Mouse (Mus musculus): ENCODE data around the gene P2ry13. TPM values are rescaled to one million over a fixed set of nuclear protein-coding genes. Genes with fewer than 3 reads are reported as not detected.

Gene P2ry13
- polyA plus RNA-seq, 1 experiment from 2014 or later, result 2.2 TPM

DNA sequence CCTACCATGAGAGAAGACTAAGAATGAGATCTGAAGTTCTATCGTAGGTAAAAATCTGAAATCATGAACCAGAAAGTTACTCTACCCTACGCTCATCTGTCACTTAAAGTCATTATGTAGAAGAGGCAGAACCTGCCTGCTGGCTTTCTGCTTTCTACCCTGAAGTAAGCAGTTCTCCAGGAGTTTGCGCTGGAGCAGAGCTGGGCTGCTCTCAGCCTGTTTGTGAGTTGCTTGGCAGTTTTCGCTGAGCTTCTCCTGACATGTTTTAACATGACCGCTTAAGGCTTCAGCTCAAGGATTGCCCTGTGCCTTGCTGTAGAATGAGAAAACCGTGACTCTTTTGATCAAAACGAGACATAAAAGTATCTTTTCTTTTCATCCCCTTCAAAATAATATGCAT is 16.6 kb downstream of the P2ry13 start:
- no peaks in the 10 kb centered on the region for H3K36me3 ChIP-seq
- H3K4me2 ChIP-seq, result no peak overlapping the region
- DNase-seq (no peak), ATAC-seq (ENCODE audit: low read depth) (no peak)
- H3K27me3 ChIP-seq, result no peaks in the 10 kb centered on the region
- no peak overlapping the region for H3K27ac ChIP-seq
- 72% methylated on average over 7 of the region's 7 CpGs for WGBS (ENCODE audit: insufficient replicate concordance)
- no peaks in the 10 kb centered on the region for H3K9me3 ChIP-seq (replicated peaks)
- no peak overlapping the region for H3K9ac ChIP-seq
- H3K4me1 ChIP-seq (replicated peaks), result no peaks in the 10 kb centered on the region
- H3K4me3 ChIP-seq (replicated peaks), result no peak overlapping the region

- Histone ChIP-seq H3K4me1 (replicated peaks) (no peaks in the 10 kb centered on the region), H3K27ac (no peak overlapping the region), H3K27me3 (no peaks in the 10 kb centered on the region; the same call in 1 of the 2 replicates), H3K9me3 (replicated peaks) (no peaks in the 10 kb centered on the region), H3K4me3 (replicated peaks) (no peak overlapping the region), H3K36me3 (no peaks in the 10 kb centered on the region), H3K4me2 (no peak overlapping the region), H3K9ac (no peak overlapping the region)
- DNase-seq, result no peak
- no peak for ATAC-seq (ENCODE audit: low read depth)
- 85% methylated on average over 6 of the region's 6 CpGs for WGBS (ENCODE audit: insufficient replicate concordance)
Measured at GRCm38 (mm10) chr3:59191674-59192073, 19.0 kb downstream of the P2ry13 start.

- no peak overlapping the region for H3K27ac ChIP-seq
- no peaks in the 10 kb centered on the region for H3K36me3 ChIP-seq
- no peak overlapping the region for H3K9ac ChIP-seq
- H3K4me1 ChIP-seq (replicated peaks), result no peaks in the 10 kb centered on the region
- WGBS (ENCODE audit: insufficient replicate concordance), result 56% methylated on average over 4 of the region's 4 CpGs
- ATAC-seq (ENCODE audit: low read depth) (no peak), DNase-seq (no peak)
- H3K9me3 ChIP-seq (replicated peaks), result no peaks in the 10 kb centered on the region
- no peak overlapping the region for H3K4me3 ChIP-seq (replicated peaks)
- H3K4me2 ChIP-seq, result no peak overlapping the region
- H3K27me3 ChIP-seq, result no peaks in the 10 kb centered on the region; the same call in 1 of the 2 replicates
Measured at GRCm38 (mm10) chr3:59187336-59187735, 23.3 kb downstream of the P2ry13 start.

DNA sequence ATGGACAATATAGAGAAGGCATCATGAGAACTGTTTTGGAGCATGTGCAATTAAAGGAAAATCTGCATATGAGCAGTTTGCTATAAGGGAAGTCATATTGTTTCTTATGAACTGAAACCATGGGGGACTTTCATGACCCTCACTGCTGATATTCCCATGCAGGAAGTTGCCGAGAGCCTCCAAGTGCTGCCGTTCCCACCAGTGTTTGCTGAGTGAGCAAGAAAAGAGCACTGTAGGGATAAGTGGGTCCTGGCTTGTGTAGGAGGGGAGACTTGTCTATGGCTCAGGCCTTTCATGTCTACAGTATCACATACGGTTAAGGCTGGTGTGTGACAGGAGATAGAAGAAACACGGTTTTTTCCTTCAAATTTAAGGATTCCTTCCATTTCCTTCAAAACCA is 25.0 kb downstream of the P2ry13 start:
- Histone ChIP-seq H3K4me3 (replicated peaks) (no peak overlapping the region), H3K9me3 (replicated peaks) (no peaks in the 10 kb centered on the region), H3K4me1 (replicated peaks) (no peaks in the 10 kb centered on the region), H3K9ac (no peak overlapping the region), H3K27me3 (no peaks in the 10 kb centered on the region; the same call in 1 of the 2 replicates), H3K36me3 (no peaks in the 10 kb centered on the region), H3K4me2 (no peak overlapping the region), H3K27ac (no peak overlapping the region)
- ATAC-seq (ENCODE audit: low read depth), result no peak
- DNase-seq, result no peak
- 74% methylated on average over 4 of the region's 4 CpGs for WGBS (ENCODE audit: insufficient replicate concordance)

DNA sequence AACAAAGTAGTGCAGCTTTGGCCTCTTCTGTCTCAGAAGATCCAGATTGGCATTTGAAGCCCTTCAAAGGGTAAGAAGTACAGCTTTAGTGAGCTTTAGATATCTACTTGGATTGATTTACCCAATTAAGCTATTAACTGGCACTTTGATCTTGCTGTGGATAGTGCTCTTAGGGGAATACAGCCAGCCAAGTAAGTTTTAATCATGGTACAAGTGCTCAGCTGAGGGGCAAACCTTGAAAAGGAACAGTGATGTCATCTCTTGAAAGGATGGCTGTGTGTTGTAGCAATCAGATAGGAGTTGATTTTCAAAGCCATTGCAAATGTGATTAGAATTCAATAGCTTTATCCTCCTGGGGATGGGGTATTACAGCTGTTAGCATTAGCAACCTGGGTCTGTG is 28.6 kb downstream of the P2ry13 start:
- no peaks in the 10 kb centered on the region for H3K9me3 ChIP-seq (replicated peaks)
- no peaks in the 10 kb centered on the region for H3K36me3 ChIP-seq
- H3K4me1 ChIP-seq (replicated peaks), result no peaks in the 10 kb centered on the region
- H3K4me2 ChIP-seq, result no peak overlapping the region
- H3K27me3 ChIP-seq, result no peaks in the 10 kb centered on the region; the same call in 1 of the 2 replicates
- no peak for ATAC-seq (ENCODE audit: low read depth)
- H3K9ac ChIP-seq, result no peak overlapping the region
- no peak overlapping the region for H3K4me3 ChIP-seq (replicated peaks)
- no peak for DNase-seq
- no peak overlapping the region for H3K27ac ChIP-seq

GRCm38 (mm10) chr3:59181134-59181533 is 29.5 kb downstream of the P2ry13 start:
- H3K4me1 ChIP-seq (replicated peaks), result no peaks in the 10 kb centered on the region
- no peak overlapping the region for H3K27ac ChIP-seq
- no peaks in the 10 kb centered on the region for H3K27me3 ChIP-seq
- H3K9me3 ChIP-seq (replicated peaks), result no peaks in the 10 kb centered on the region
- H3K9ac ChIP-seq, result no peak overlapping the region
- no peaks in the 10 kb centered on the region for H3K36me3 ChIP-seq
- H3K4me2 ChIP-seq, result no peak overlapping the region
- DNase-seq, result no peak
- WGBS (ENCODE audit: insufficient replicate concordance), result 57% methylated on average over 5 of the region's 5 CpGs
- H3K4me3 ChIP-seq (replicated peaks), result no peak overlapping the region
- ATAC-seq (ENCODE audit: low read depth), result no peak

DNA sequence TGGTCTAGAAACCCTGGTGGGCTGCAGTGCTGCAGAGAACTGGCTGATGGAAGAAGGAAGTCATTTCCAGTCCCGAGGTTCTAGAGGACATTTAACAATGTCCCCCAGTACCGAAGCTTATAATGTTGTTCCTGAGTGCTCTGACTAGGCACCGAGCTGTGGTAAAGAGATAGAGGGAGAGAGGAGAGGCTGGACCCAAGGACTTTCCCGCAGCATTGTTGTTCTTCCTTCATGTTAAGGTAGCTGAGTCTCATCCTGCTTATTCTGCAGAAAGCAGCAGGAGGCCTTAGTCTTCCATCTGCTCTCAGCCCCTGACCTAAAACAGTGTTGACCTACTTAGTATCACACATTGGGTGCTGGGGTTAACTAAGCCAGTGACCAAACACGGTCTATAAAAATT is 33.8 kb downstream of the P2ry13 start:
- ATAC-seq (ENCODE audit: low read depth) (no peak), DNase-seq (no peak)
- no peaks in the 10 kb centered on the region for H3K9me3 ChIP-seq (replicated peaks)
- no peaks in the 10 kb centered on the region for H3K27me3 ChIP-seq
- H3K4me2 ChIP-seq, result no peak overlapping the region
- no peak overlapping the region for H3K4me3 ChIP-seq (replicated peaks)
- no peak overlapping the region for H3K9ac ChIP-seq
- H3K4me1 ChIP-seq (replicated peaks), result no peaks in the 10 kb centered on the region
- 53% methylated on average over 5 of the region's 5 CpGs for WGBS (ENCODE audit: insufficient replicate concordance)
- no peaks in the 10 kb centered on the region for H3K36me3 ChIP-seq
- H3K27ac ChIP-seq, result no peak overlapping the region

GRCm38 (mm10) chr3:59175234-59175633 is 35.4 kb downstream of the P2ry13 start:
- no peaks in the 10 kb centered on the region for H3K9me3 ChIP-seq (replicated peaks)
- WGBS (ENCODE audit: insufficient replicate concordance), result 29% methylated on average over 5 of the region's 5 CpGs
- H3K27me3 ChIP-seq, result no peaks in the 10 kb centered on the region
- 0 out of 2 replicates have a peak, but pooled peaks cover under 1% of the 10 kb centered on the region for H3K4me1 ChIP-seq (replicated peaks)
- no peak overlapping the region for H3K9ac ChIP-seq
- H3K4me2 ChIP-seq, result no peak overlapping the region
- no peak overlapping the region for H3K27ac ChIP-seq
- ATAC-seq (ENCODE audit: low read depth) (no peak), DNase-seq (no peak)
- H3K4me3 ChIP-seq (replicated peaks), result no peak overlapping the region
- no peaks in the 10 kb centered on the region for H3K36me3 ChIP-seq

- WGBS (ENCODE audit: insufficient replicate concordance), result 36% methylated on average over 6 of the region's 6 CpGs
- no peak for ATAC-seq (ENCODE audit: low read depth)
- Histone ChIP-seq H3K27me3 (no peaks in the 10 kb centered on the region), H3K27ac (no peak overlapping the region), H3K4me3 (replicated peaks) (no peak overlapping the region), H3K4me1 (replicated peaks) (0 out of 2 replicates have a peak, but pooled peaks cover 5% of the 10 kb centered on the region), H3K9me3 (replicated peaks) (no peaks in the 10 kb centered on the region), H3K36me3 (no peaks in the 10 kb centered on the region), H3K4me2 (no peak overlapping the region), H3K9ac (no peak overlapping the region)
- no peak for DNase-seq
Measured at GRCm38 (mm10) chr3:59174426-59175154, 36.1 kb downstream of the P2ry13 start.

- DNase-seq (no peak), ATAC-seq (ENCODE audit: low read depth) (no peak)
- Histone ChIP-seq H3K9me3 (replicated peaks) (no peaks in the 10 kb centered on the region), H3K27me3 (no peaks in the 10 kb centered on the region), H3K36me3 (no peaks in the 10 kb centered on the region), H3K4me1 (replicated peaks) (0 out of 2 replicates have a peak, but pooled peaks cover 5% of the 10 kb centered on the region), H3K9ac (no peak overlapping the region), H3K4me2 (no peak overlapping the region), H3K4me3 (replicated peaks) (no peak overlapping the region), H3K27ac (no peak overlapping the region)
- WGBS (ENCODE audit: insufficient replicate concordance), result 33% methylated on average over 2 of the region's 2 CpGs
Measured at GRCm38 (mm10) chr3:59169921-59170627, 40.6 kb downstream of the P2ry13 start.

- DNase-seq, result no peak
- Histone ChIP-seq H3K4me2 (no peak overlapping the region), H3K27me3 (no peaks in the 10 kb centered on the region), H3K27ac (no peak overlapping the region), H3K9me3 (replicated peaks) (no peaks in the 10 kb centered on the region), H3K4me3 (replicated peaks) (no peak overlapping the region), H3K4me1 (replicated peaks) (0 out of 2 replicates have a peak, but pooled peaks cover 5% of the 10 kb centered on the region), H3K9ac (no peak overlapping the region), H3K36me3 (no peaks in the 10 kb centered on the region)
- 64% methylated on average over 4 of the region's 4 CpGs for WGBS (ENCODE audit: insufficient replicate concordance)
- ATAC-seq (ENCODE audit: low read depth), result no peak
Measured at GRCm38 (mm10) chr3:59169215-59169614, 41.5 kb downstream of the P2ry13 start.

- H3K9ac ChIP-seq, result no peak overlapping the region
- no peaks in the 10 kb centered on the region for H3K9me3 ChIP-seq (replicated peaks)
- H3K4me2 ChIP-seq, result no peak overlapping the region
- no peaks in the 10 kb centered on the region for H3K27me3 ChIP-seq
- no peak overlapping the region for H3K4me3 ChIP-seq (replicated peaks)
- no peaks in the 10 kb centered on the region for H3K36me3 ChIP-seq
- 0 out of 2 replicates have a peak, but pooled peaks cover 5% of the 10 kb centered on the region for H3K4me1 ChIP-seq (replicated peaks)
- DNase-seq (no peak), ATAC-seq (ENCODE audit: low read depth) (no peak)
- no peak overlapping the region for H3K27ac ChIP-seq
- WGBS (ENCODE audit: insufficient replicate concordance), result 55% methylated on average over 6 of the region's 6 CpGs
Measured at GRCm38 (mm10) chr3:59168476-59168875, 42.2 kb downstream of the P2ry13 start.

Measured in liver, embryonic 13.5 days (tissue).